Mouse (Mus musculus) c-Kit-negative CD71-positive TER-119-positive erythroid progenitor cells, embryonic 14.5 days (primary cell): ENCODE data around the gene 1700010I14Rik.

Experiments
- DNase-seq: peaks from one replicate; pipeline ENCODE4 v3.0.0-alpha.2; 2013; ENCODE audit warnings: low read depth, low spot score

The 1700010I14Rik gene

DNA sequence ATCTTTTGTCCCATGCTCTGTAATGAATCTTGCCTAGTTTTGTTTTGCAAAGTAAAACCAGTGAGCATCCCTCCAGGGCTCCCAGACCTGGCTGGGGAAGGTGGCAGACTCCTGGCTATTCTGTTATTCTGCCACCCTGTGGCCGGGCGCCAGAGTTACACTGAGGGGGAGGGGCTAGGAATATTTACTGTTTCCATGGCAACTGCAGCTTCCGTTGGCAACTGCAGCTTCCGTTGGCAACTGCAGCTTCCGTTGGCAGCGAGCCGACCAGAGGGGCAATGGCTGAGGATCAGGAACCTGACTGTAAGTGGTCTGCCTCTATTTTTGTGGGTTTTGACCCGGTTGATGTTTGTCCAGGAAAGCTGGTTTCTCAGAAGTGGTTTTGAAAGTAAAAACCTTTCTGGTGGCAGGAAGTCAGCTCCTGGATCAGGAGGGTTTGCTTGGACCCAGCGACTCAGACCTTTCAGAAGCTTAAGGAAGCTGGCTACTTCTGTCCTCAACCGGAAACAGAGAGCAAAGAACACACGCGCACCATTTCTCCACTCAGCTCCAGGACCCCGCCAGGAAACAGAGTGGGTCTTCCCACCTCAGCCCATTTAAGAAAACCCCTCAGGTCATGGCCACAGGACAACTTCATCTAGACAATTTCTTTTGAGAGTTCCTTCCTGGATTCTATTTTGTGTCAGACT is at the start of gene 1700010I14Rik:
1700010I14Rik (plus strand) TSS at position 215 of the 689 bp plus-strand sequence.
- peak; percentile 6 for DNase-seq

DNA sequence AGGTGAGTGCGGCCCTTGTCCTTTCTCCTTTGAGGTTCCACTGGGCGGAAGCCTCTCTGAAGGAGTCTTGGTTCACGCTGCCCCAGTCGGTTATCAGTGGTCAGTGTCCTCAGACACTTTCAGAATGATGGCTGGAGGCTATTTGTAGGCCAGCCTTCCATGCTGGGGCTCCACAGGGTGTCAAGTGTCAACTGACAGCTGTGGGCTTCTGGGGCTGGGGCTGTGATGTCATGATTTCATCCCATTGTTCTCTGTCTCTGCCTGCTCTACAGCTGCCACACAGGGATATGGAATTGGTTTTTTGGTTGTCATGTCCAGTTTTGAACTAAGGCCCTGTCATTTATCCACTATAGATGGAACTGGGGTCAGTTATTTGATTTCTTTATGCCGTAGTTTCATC is 36.5 kb upstream of the 1700010I14Rik start:
- DNase-seq, result no peak

- no peak for DNase-seq
Measured at GRCm38 (mm10) chr17:8952951-8953350, 35.2 kb upstream of the 1700010I14Rik start.

GRCm38 (mm10) chr17:8958125-8958524 is 30.0 kb upstream of the 1700010I14Rik start:
- no peak for DNase-seq

- DNase-seq, result no peak
Measured at GRCm38 (mm10) chr17:8960386-8960785, 27.7 kb upstream of the 1700010I14Rik start.

DNA sequence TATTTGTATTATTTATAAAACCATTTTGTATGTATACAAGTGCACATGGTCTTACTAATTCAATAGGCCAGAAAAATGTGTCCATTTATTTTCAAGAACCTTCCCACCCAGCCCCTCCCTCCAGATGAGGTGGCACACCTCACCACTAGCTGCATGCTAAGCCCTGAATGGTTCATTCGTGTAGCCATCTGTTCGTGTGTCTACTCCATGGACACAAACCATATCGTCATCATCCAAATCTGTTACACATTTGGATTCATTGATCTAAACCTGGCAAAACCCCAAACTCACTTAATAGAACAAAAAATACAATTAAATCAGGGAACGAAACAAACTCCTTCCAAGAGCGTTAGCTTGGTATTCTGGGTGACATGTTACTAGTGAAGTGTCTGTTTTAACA is 27.0 kb upstream of the 1700010I14Rik start:
- DNase-seq, result no peak

DNA sequence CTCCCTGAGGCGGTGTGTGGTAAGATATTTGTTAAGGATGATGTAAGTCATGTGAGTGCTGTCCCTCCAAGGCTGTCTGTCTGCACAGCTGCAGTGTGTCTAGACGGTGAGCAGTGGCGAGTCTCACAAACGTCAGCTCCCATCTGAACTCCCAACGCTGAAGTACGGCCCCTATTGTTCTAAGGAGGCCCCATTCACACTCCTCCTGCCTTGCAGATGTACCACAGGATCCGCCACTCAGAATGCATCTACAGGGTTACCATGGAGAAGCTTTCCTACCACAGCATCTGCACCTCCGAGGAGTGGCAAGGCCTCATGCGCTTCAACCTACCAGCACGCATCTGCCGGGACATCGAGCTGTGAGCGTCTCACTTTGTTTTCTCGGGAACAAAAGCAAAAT is 26.5 kb upstream of the 1700010I14Rik start:
- no peak for DNase-seq

DNA sequence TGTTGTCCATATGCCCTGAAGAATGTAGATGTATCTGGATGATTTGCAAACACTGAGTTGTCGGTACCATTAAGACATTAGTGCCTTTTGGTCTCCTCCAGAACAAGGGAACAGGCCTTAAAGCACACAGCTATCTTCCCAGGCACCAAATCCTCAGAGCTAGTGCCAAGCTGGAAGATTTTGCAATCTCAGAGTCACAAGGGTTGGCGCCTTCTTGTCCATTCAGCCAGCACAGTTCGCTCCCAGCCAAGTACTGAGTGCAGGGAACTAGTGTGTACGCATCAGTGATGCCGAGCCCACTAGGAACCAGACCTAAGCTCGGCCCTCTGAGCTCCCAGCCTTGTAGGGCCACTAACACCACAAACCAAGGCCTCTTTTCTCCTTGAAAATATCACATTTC is 23.0 kb upstream of the 1700010I14Rik start:
- no peak for DNase-seq

DNA sequence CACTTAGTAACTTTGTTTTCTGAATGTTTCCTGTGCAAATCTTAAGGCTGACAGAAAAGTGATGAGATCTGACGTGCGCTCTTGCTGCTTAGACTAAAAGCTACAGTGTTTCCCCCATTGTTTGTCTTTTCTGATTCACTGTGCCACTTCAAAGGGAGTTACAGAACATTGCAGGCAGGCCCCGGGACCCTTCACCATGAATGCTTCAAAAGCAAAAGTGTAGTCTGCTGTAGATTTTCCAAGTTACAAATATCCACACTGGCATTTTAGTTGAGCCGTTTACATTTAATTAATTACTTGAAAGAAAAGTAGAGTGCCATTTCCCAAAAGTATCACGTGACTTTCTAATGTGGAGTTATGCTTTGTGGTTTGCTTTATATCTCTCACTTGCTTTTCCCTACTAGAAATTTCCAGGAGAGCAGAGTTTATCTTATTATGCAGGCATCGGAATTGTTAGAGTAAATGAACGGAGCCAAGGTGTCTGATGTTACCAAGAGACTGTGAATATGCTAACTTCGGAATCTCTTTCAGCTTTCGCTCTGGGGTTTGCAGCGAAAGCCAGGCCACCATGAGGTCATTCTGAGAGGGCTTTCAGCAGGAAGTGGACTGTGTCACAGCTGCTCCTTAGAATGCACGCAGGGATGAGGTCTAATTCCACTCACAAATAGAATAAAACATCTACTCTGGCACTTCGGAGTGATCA is 15.8 kb upstream of the 1700010I14Rik start:
- no peak for DNase-seq

GRCm38 (mm10) chr17:8973331-8973730 is 14.8 kb upstream of the 1700010I14Rik start:
- no peak for DNase-seq

- DNase-seq, result no peak
Measured at GRCm38 (mm10) chr17:8974423-8974822, 13.7 kb upstream of the 1700010I14Rik start.

- DNase-seq, result no peak
Measured at GRCm38 (mm10) chr17:8974823-8975397, 13.2 kb upstream of the 1700010I14Rik start.

DNA sequence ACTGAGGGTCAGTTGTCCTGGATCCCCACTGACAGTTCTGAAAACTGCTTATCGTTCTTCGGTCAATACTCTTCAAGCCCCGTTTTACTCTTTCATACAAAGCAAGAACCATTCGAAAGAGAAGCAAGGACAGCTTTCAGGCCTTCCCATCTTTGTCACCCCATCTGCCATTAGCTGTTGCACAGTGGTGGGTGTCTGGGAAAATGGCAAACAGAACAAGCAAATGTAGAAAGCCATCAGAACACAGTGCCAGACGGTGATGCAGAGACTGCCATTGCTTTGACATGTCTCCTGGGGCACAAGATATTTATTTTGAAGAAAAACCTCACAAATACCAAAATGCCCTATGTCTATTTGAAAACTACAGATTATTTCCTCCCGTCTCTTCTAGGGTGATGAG is 11.4 kb upstream of the 1700010I14Rik start:
- no peak for DNase-seq

GRCm38 (mm10) chr17:8977271-8977670 is 10.9 kb upstream of the 1700010I14Rik start:
- DNase-seq, result no peak

DNA sequence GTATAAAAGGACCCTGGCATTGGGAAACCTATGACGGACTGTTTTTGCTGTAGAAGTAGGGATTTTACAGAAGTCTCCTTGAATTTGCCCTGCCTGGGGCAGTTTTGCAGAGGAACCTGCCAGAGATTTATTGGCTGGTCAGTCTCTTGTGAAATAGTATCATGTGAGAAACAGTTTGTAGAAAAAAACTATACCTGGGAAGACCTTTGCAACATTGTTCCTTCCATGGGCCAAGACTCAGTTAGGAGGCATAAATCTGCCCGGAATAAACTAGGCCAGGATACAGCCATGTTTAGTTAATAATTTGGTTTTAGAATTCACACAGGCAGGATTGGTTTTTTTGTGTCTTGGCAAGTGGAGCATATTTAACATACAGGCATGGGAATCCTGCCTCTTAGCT is 4.6 kb upstream of the 1700010I14Rik start:
- no peak for DNase-seq

DNA sequence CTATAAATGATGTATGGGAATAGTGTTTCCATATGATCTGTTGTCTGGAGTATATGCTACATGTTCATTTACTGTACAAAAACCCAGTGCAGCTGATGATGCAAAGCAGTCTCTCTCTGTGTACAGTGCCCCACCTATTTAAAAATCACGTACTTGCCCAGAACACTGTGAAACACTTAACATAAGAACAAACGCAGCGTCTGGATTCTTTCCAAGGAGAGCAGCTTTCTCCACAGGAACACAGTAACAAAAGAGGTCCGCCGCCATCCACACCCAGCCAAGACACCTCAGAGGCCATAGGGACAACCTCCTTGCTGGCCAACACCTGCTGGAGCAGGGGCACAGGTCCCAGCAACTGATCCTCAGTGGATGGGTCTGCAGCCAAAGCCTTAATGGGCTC is 2.4 kb upstream of the 1700010I14Rik start:
- DNase-seq, result no peak

DNA sequence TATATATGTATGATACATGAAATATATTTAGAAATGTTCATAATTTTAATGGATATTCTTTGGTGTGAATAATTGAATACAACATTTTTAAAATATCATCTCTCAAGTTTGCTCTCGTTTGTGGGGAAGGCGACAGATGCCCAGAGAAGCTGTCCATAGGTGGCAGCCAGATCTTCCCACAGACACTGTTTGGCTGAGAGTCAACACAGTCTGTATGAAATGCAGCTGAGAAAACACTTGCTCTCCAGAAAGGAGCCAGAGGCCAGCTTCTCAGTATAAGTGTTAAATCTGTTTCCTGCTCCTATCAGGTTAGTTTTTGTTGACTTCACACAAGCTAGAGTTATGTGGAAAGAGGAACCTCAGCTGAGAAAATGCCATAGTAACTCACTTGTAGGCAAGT is 1.6 kb upstream of the 1700010I14Rik start:
- no peak for DNase-seq

- DNase-seq, result no peak
Measured at GRCm38 (mm10) chr17:8987369-8987768, 764 bp upstream of the 1700010I14Rik start.

GRCm38 (mm10) chr17:8991160-8991559 is 3.0 kb downstream of the 1700010I14Rik start:
- no peak for DNase-seq

GRCm38 (mm10) chr17:8995344-8995743 is 7.2 kb downstream of the 1700010I14Rik start:
- DNase-seq, result no peak

DNA sequence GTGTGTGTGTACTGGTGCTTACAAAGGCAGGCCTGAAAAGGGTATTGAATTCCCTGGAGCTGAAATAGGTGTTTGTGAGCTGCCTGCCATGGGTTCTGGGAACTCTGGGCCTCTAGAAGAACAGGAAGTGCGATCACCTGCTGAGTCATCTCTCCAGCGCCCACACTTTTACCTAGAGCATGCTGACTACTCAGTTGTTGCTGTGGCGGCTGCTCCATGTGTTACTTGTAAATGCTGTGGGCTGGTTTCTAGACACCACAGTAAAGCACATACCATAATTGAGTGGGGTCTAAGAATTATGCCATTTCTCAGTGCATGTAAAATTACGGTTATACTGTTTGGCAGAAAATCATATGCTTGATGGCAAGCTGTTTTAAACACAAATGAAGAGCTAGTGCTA is 14.3 kb downstream of the 1700010I14Rik start:
- DNase-seq, result no peak

GRCm38 (mm10) chr17:9004516-9004915 is 16.4 kb downstream of the 1700010I14Rik start:
- DNase-seq, result no peak
